Mouse (Mus musculus): ENCODE results near the gene Brs3. TPM values are rescaled to one million over a fixed set of nuclear protein-coding genes. Genes with fewer than 3 reads are reported as not detected.

Brs3 gene
- polyA plus RNA-seq (2014; fragmentation: Nextera tagmentation; extraction: Ambion mirVana), result not detected in 2 replicates

GRCm38 (mm10) chrX:57042774-57043173 lies at the start of gene Brs3:
Gene Brs3 (plus strand): TSS chrX:57043074.
- no peak within 1 kb of the TSS for H3K4me3 ChIP-seq (ENCODE audit: low read depth, low read length)

GRCm38 (mm10) chrX:57012891-57013290 lies 30.0 kb upstream of the Brs3 start:
- WGBS, result 78% methylated on average over 2 of the region's 2 CpGs
- DNase-seq (ENCODE audit: low spot score), result no peak

More at GRCm38 (mm10) chrX:57042774-57043173, at the start of gene Brs3:
- no peak within 1 kb of the TSS for H3K9ac ChIP-seq (ENCODE audit: low read length)
- no peaks in the 10 kb centered on the region for H3K4me1 ChIP-seq (ENCODE audit: control insufficient read depth, insufficient read depth, low read length)
- no peak for ATAC-seq (ENCODE audit: insufficient read depth, low FRiP score, low TSS enrichment)
- no peaks in the 10 kb centered on the region for H3K36me3 ChIP-seq (ENCODE audit: control insufficient read depth, insufficient read depth, low read length)
- H3K27me3 ChIP-seq (ENCODE audit: control insufficient read depth, insufficient read depth, low read length), result no peaks in the 10 kb centered on the region
- DNase-seq (ENCODE audit: low spot score), result no peak
- no peak within 1 kb of the TSS for H3K27ac ChIP-seq (ENCODE audit: low read depth, low read length)
- 88% methylated on average over 5 of the region's 5 CpGs for WGBS
- no peaks in the 10 kb centered on the region for H3K9me3 ChIP-seq (ENCODE audit: control insufficient read depth, low read length)
- no peak within 1 kb of the TSS for H3K4me2 ChIP-seq (ENCODE audit: low read depth)

GRCm38 (mm10) chrX:57043869-57044268 lies 995 bp downstream of the Brs3 start:
- Histone ChIP-seq H3K9ac (ENCODE audit: low read length) (no peak overlapping the region), H3K36me3 (ENCODE audit: control insufficient read depth, insufficient read depth, low read length) (no peaks in the 10 kb centered on the region), H3K4me2 (ENCODE audit: low read depth) (no peak overlapping the region), H3K4me3 (ENCODE audit: low read depth, low read length) (no peak overlapping the region), H3K27me3 (ENCODE audit: control insufficient read depth, insufficient read depth, low read length) (no peaks in the 10 kb centered on the region), H3K4me1 (ENCODE audit: control insufficient read depth, insufficient read depth, low read length) (no peaks in the 10 kb centered on the region), H3K27ac (ENCODE audit: low read depth, low read length) (no peak overlapping the region), H3K9me3 (ENCODE audit: control insufficient read depth, low read length) (no peaks in the 10 kb centered on the region)
- no peak for ATAC-seq (ENCODE audit: insufficient read depth, low FRiP score, low TSS enrichment)
- no peak for DNase-seq (ENCODE audit: low spot score)
- 87% methylated on average over 6 of the region's 6 CpGs for WGBS

More at GRCm38 (mm10) chrX:57012891-57013290, 30.0 kb upstream of the Brs3 start:
- no peaks in the 10 kb centered on the region for H3K36me3 ChIP-seq (ENCODE audit: control insufficient read depth, insufficient read depth, low read length)
- no peak for ATAC-seq (ENCODE audit: insufficient read depth, low FRiP score, low TSS enrichment)
- H3K27me3 ChIP-seq (ENCODE audit: control insufficient read depth, insufficient read depth, low read length), result no peaks in the 10 kb centered on the region
- H3K9ac ChIP-seq (ENCODE audit: low read length), result no peak overlapping the region
- H3K27ac ChIP-seq (ENCODE audit: low read depth, low read length), result no peak overlapping the region
- no peak overlapping the region for H3K4me3 ChIP-seq (ENCODE audit: low read depth, low read length)
- H3K9me3 ChIP-seq (ENCODE audit: control insufficient read depth, low read length), result no peaks in the 10 kb centered on the region
- no peaks in the 10 kb centered on the region for H3K4me1 ChIP-seq (ENCODE audit: control insufficient read depth, insufficient read depth, low read length)
- no peak overlapping the region for H3K4me2 ChIP-seq (ENCODE audit: low read depth)

DNA sequence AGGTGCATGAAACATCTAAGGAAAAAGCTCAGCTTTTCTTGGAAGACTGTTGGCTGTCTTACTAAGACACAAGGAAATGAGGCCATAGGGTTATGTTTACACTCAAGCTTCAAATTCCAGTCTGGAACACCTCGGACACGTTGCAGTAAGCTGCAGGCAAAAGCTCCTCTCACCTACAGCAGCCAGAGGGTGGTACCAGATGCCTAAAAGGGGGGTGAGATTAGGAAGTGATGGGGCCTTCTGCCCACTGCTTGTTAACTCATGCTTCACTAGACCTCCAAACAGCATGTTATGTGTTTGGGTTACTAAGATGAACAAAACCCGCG lies 9.9 kb downstream of the Brs3 start:
- 20% methylated on average over 4 of the region's 4 CpGs for WGBS
- H3K9me3 ChIP-seq (ENCODE audit: control insufficient read depth, low read length), result no peaks in the 10 kb centered on the region
- peak overlapping the region; percentile 49 for H3K4me3 ChIP-seq (ENCODE audit: low read depth, low read length)
- DNase-seq (ENCODE audit: low spot score), result no peak
- peak overlapping the region; percentile 39 for H3K4me2 ChIP-seq (ENCODE audit: low read depth)
- H3K27me3 ChIP-seq (ENCODE audit: control insufficient read depth, insufficient read depth, low read length), result no peaks in the 10 kb centered on the region
- peak overlapping the region; percentile 71 for H3K9ac ChIP-seq (ENCODE audit: low read length)
- no peaks in the 10 kb centered on the region for H3K4me1 ChIP-seq (ENCODE audit: control insufficient read depth, insufficient read depth, low read length)
- no peaks in the 10 kb centered on the region for H3K36me3 ChIP-seq (ENCODE audit: control insufficient read depth, insufficient read depth, low read length)
- ATAC-seq (ENCODE audit: insufficient read depth, low FRiP score, low TSS enrichment), result no peak; the same call in 1 of the 2 replicates
- peak overlapping the region; percentile 83; the same call in 1 of the 2 replicates for H3K27ac ChIP-seq (ENCODE audit: low read depth, low read length)

- peak; percentile 95 for ATAC-seq (ENCODE audit: insufficient read depth, low FRiP score, low TSS enrichment)
- Histone ChIP-seq H3K4me1 (ENCODE audit: control insufficient read depth, insufficient read depth, low read length) (no peaks in the 10 kb centered on the region), H3K9me3 (ENCODE audit: control insufficient read depth, low read length) (no peaks in the 10 kb centered on the region), H3K4me3 (ENCODE audit: low read depth, low read length) (peak within 1 kb of the TSS; percentile 49), H3K36me3 (ENCODE audit: control insufficient read depth, insufficient read depth, low read length) (no peaks in the 10 kb centered on the region), H3K4me2 (ENCODE audit: low read depth) (peak within 1 kb of the TSS; percentile 51), H3K27ac (ENCODE audit: low read depth, low read length) (peak within 1 kb of the TSS; percentile 83), H3K9ac (ENCODE audit: low read length) (peak within 1 kb of the TSS; percentile 71), H3K27me3 (ENCODE audit: control insufficient read depth, insufficient read depth, low read length) (no peaks in the 10 kb centered on the region)
- 18% methylated on average over 62 of the region's 85 CpGs for WGBS
- peak; percentile 86 for DNase-seq (ENCODE audit: low spot score)
Measured at GRCm38 (mm10) chrX:57053174-57053992, 10.5 kb downstream of the Brs3 start, which contains the start of gene Htatsf1. Gene Htatsf1 (plus strand): TSS chrX:57053583.

DNA sequence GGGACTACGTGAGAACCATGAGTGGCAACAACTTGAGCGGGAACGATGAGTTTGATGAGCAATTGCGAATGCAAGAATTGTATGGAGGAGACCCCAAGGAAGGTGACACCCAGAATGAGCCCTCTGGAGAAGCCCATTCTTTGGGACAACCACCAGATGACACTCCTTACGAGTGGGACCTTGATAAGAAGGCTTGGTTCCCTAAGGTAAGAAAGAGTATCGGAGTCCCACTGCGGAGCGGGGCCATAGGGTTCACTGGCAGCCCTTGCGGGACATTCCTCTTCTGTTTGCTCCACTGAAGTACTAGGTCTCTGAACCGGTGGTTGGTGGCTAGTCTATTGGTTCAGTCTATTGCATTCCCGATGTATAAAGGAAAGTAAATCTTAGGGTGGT lies 11.1 kb downstream of the Brs3 start:
- ATAC-seq (ENCODE audit: insufficient read depth, low FRiP score, low TSS enrichment), result no peak
- Histone ChIP-seq H3K9me3 (ENCODE audit: control insufficient read depth, low read length) (no peaks in the 10 kb centered on the region), H3K4me2 (ENCODE audit: low read depth) (peak overlapping the region; percentile 51), H3K27ac (ENCODE audit: low read depth, low read length) (peak overlapping the region; percentile 83; the same call in 1 of the 2 replicates), H3K4me1 (ENCODE audit: control insufficient read depth, insufficient read depth, low read length) (no peaks in the 10 kb centered on the region), H3K9ac (ENCODE audit: low read length) (peak overlapping the region; percentile 71; the same call in 1 of the 2 replicates), H3K4me3 (ENCODE audit: low read depth, low read length) (peak overlapping the region; percentile 49), H3K27me3 (ENCODE audit: control insufficient read depth, insufficient read depth, low read length) (no peaks in the 10 kb centered on the region), H3K36me3 (ENCODE audit: control insufficient read depth, insufficient read depth, low read length) (no peaks in the 10 kb centered on the region)
- no peak for DNase-seq (ENCODE audit: low spot score)
- WGBS, result 31% methylated on average over 11 of the region's 11 CpGs

GRCm38 (mm10) chrX:57081496-57081895 lies 38.6 kb downstream of the Brs3 start:
- H3K9me3 ChIP-seq (ENCODE audit: control insufficient read depth, low read length), result no peaks in the 10 kb centered on the region
- no peak overlapping the region for H3K27ac ChIP-seq (ENCODE audit: low read depth, low read length)
- H3K4me2 ChIP-seq (ENCODE audit: low read depth), result no peak overlapping the region
- no peaks in the 10 kb centered on the region for H3K27me3 ChIP-seq (ENCODE audit: control insufficient read depth, insufficient read depth, low read length)
- H3K36me3 ChIP-seq (ENCODE audit: control insufficient read depth, insufficient read depth, low read length), result no peaks in the 10 kb centered on the region
- H3K4me1 ChIP-seq (ENCODE audit: control insufficient read depth, insufficient read depth, low read length), result no peaks in the 10 kb centered on the region
- no peak for DNase-seq (ENCODE audit: low spot score)
- no peak overlapping the region for H3K9ac ChIP-seq (ENCODE audit: low read length)
- no peak overlapping the region for H3K4me3 ChIP-seq (ENCODE audit: low read depth, low read length)
- WGBS, result 88% methylated on average over 5 of the region's 5 CpGs
- ATAC-seq (ENCODE audit: insufficient read depth, low FRiP score, low TSS enrichment), result no peak

DNA sequence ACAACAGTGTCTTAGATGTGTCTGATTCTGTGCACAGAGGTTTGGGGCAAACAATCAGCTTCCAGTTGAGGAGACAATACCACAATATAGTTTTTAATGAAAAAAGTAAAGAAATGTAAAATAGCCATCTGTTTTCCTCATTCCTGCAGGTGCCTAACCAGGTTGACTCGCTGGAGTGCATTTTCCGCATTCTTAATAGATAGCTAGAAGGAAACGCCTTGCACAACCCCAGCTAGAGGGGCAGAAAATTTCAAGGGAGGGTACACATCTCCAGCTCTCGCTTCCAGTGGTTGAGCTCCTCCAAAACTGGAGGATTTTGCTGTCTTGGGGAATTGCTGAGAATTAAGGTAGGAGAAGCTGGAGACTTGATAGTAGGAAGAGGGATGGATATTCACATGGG lies 44.9 kb downstream of the Brs3 start, which contains the start of gene Vgll1:
TSS of gene Vgll1 (plus strand) at position 301 of the 400 bp plus-strand sequence.
- Histone ChIP-seq H3K27me3 (ENCODE audit: control insufficient read depth, insufficient read depth, low read length) (no peaks in the 10 kb centered on the region), H3K27ac (ENCODE audit: low read depth, low read length) (no peak within 1 kb of the TSS), H3K4me1 (ENCODE audit: control insufficient read depth, insufficient read depth, low read length) (no peaks in the 10 kb centered on the region), H3K9me3 (ENCODE audit: control insufficient read depth, low read length) (no peaks in the 10 kb centered on the region), H3K4me2 (ENCODE audit: low read depth) (no peak within 1 kb of the TSS), H3K4me3 (ENCODE audit: low read depth, low read length) (no peak within 1 kb of the TSS), H3K9ac (ENCODE audit: low read length) (no peak within 1 kb of the TSS), H3K36me3 (ENCODE audit: control insufficient read depth, insufficient read depth, low read length) (no peaks in the 10 kb centered on the region)
- WGBS, result 88% methylated on average over 4 of the region's 4 CpGs
- ATAC-seq (ENCODE audit: insufficient read depth, low FRiP score, low TSS enrichment) (no peak), DNase-seq (ENCODE audit: low spot score) (no peak)
